Mouse (Mus musculus) testis, adult 2 months (tissue): Measurements from ENCODE around the gene Ppp1r15a. TPM values are rescaled to one million over a fixed set of nuclear protein-coding genes. Genes with fewer than 3 reads are reported as not detected.

Experiments used
- H3K27ac ChIP-seq: fragments of 200-500 bp; 2 replicates; pipeline ENCODE4 v1.5.1; 2012; ENCODE audit warnings: low read depth, low read length; ENCODE audit not compliant: control insufficient read depth, insufficient read depth
- H3K27me3 ChIP-seq: fragments of 200-500 bp; 2 replicates; pipeline ENCODE4 v1.6.1; 2012; ENCODE audit warnings: mild to moderate bottlenecking, low read length, moderate library complexity; ENCODE audit not compliant: control insufficient read depth, insufficient read depth
- H3K36me3 ChIP-seq: fragments of 200-500 bp; 2 replicates; pipeline ENCODE4 v1.6.1; 2012; ENCODE audit warnings: mild to moderate bottlenecking, low read length; ENCODE audit not compliant: control insufficient read depth, insufficient read depth
- H3K4me1 ChIP-seq: fragments of 200-500 bp; 2 replicates; pipeline ENCODE4 v1.6.1; 2012; ENCODE audit warnings: low read length; ENCODE audit not compliant: control insufficient read depth, insufficient read depth
- H3K4me3 ChIP-seq: fragments of 200-500 bp; 2 replicates; pipeline ENCODE4 v1.5.1; 2012; ENCODE audit warnings: low read depth, mild to moderate bottlenecking, low read length, moderate library complexity, mixed read lengths; ENCODE audit not compliant: control insufficient read depth
- CTCF ChIP-seq: fragments of 200-500 bp; IDR thresholded peaks from 2 replicates; pipeline ENCODE4 v1.5.1; 2012; ENCODE audit warnings: low read depth, mild to moderate bottlenecking, inconsistent platforms, low read length, moderate library complexity; ENCODE audit not compliant: control insufficient read depth, insufficient read depth, insufficient replicate concordance
- POLR2A ChIP-seq: fragments of 200-500 bp; IDR thresholded peaks from 2 replicates; pipeline ENCODE4 v1.6.1; 2012; ENCODE audit warnings: low read depth, mild to moderate bottlenecking, inconsistent platforms, low read length, moderate library complexity; ENCODE audit not compliant: control insufficient read depth
- polyA plus RNA-seq: library from polyadenylated mRNA; depleted of rRNA; stranded (reverse); fragments of >200 nt; gene quantifications from 2 replicates; pipeline ENCODE4 v1.2.3, GENCODE M21; 2012

Ppp1r15a gene
- polyA plus RNA-seq, 1 experiment: 5.9 TPM

- H3K4me3 ChIP-seq: no peak overlapping the region
- no peaks in the 10 kb centered on the region for H3K36me3 ChIP-seq
- peaks cover 15% of the 10 kb centered on the region for H3K4me1 ChIP-seq
- no peaks in the 10 kb centered on the region for H3K27me3 ChIP-seq
- TF ChIP-seq POLR2A (no peak), CTCF (no peak)
- H3K27ac ChIP-seq: peak overlapping the region; percentile 87
Observed at GRCm38 (mm10) chr7:45567780-45568516, 41.9 kb upstream of the Ppp1r15a start.

GRCm38 (mm10) chr7:45567112-45567779 is 41.2 kb upstream of the Ppp1r15a start:
- TF ChIP-seq POLR2A (no peak), CTCF (no peak)
- Histone ChIP-seq H3K4me3 (no peak overlapping the region), H3K36me3 (no peaks in the 10 kb centered on the region), H3K27me3 (no peaks in the 10 kb centered on the region), H3K27ac (peak overlapping the region; percentile 87; the same call in 1 of the 2 replicates), H3K4me1 (peaks cover 15% of the 10 kb centered on the region)

- peaks cover 19% of the 10 kb centered on the region for H3K4me1 ChIP-seq
- H3K4me3 ChIP-seq: no peak overlapping the region
- TF ChIP-seq POLR2A: no peak
- no peak for TF ChIP-seq CTCF
- no peaks in the 10 kb centered on the region for H3K27me3 ChIP-seq
- H3K36me3 ChIP-seq: no peaks in the 10 kb centered on the region
- no peak overlapping the region for H3K27ac ChIP-seq
Observed at GRCm38 (mm10) chr7:45565446-45565845, 39.4 kb upstream of the Ppp1r15a start.

GRCm38 (mm10) chr7:45564811-45565210 is 38.7 kb upstream of the Ppp1r15a start:
- H3K27ac ChIP-seq: no peak overlapping the region
- no peak overlapping the region for H3K4me3 ChIP-seq
- H3K27me3 ChIP-seq: no peaks in the 10 kb centered on the region
- peaks cover 17% of the 10 kb centered on the region for H3K4me1 ChIP-seq
- no peaks in the 10 kb centered on the region for H3K36me3 ChIP-seq
- TF ChIP-seq CTCF (no peak), POLR2A (no peak)

GRCm38 (mm10) chr7:45561624-45562520 is 35.8 kb upstream of the Ppp1r15a start:
- Histone ChIP-seq H3K27me3 (no peaks in the 10 kb centered on the region), H3K36me3 (no peaks in the 10 kb centered on the region), H3K4me1 (peaks cover 8% of the 10 kb centered on the region), H3K27ac (no peak overlapping the region), H3K4me3 (no peak overlapping the region)
- no peak for TF ChIP-seq POLR2A
- TF ChIP-seq CTCF: no peak

- H3K27me3 ChIP-seq: no peaks in the 10 kb centered on the region
- peaks cover 8% of the 10 kb centered on the region for H3K4me1 ChIP-seq
- no peak overlapping the region for H3K27ac ChIP-seq
- peak; percentile 73 for TF ChIP-seq CTCF
- TF ChIP-seq POLR2A: no peak
- H3K36me3 ChIP-seq: no peaks in the 10 kb centered on the region
- no peak overlapping the region for H3K4me3 ChIP-seq
Observed at GRCm38 (mm10) chr7:45560843-45561623, 35.0 kb upstream of the Ppp1r15a start.

GRCm38 (mm10) chr7:45560241-45560640 is 34.2 kb upstream of the Ppp1r15a start:
- Histone ChIP-seq H3K4me3 (no peak overlapping the region), H3K27ac (no peak overlapping the region)
- TF ChIP-seq POLR2A: no peak
- no peak for TF ChIP-seq CTCF

More at GRCm38 (mm10) chr7:45560241-45560640, 34.2 kb upstream of the Ppp1r15a start:
- H3K4me1 ChIP-seq: peaks cover 8% of the 10 kb centered on the region
- H3K27me3 ChIP-seq: no peaks in the 10 kb centered on the region
- H3K36me3 ChIP-seq: no peaks in the 10 kb centered on the region
